Comparison of ENCODE assay signal across 20 mouse cellular contexts in genomic region chr16:90234617-90235016, GRCm38 (mm10). TPM values are rescaled to one million over a fixed set of nuclear protein-coding genes. Genes with fewer than 3 reads are reported as not detected.
A peak's percentile ranks its signal among the peaks of the same experiment; 100 is the strongest.
DNase-seq lines count a peak whose midpoint lies in the region; ATAC-seq lines count a peak whose summit lies in the region.
"Had no signal": no experiment of that assay in that cellular context is flagged by ENCODE, and none has a peak within 500 bp of the region (broad histone marks: within the 10 kb centered on the region; RNA-seq: fewer than 3 reads in every experiment).

No protein-coding gene starts in this region.

- H3K9ac ChIP-seq in heart, embryonic 16.5 days (ENCODE audit: low read length), result no peak overlapping the region
- H3K9ac ChIP-seq in midbrain, embryonic 11.5 days (ENCODE audit: low read length), result no peak overlapping the region
- H3K9ac ChIP-seq in midbrain, embryonic 16.5 days (ENCODE audit: low read depth, low read length), result no peak overlapping the region
- H3K9ac ChIP-seq in hindbrain, embryonic 14.5 days, result no peak overlapping the region
- H3K9ac ChIP-seq: limb, embryonic 13.5 days; liver, embryonic 14.5 days had no signal

- no peaks in the 10 kb centered on the region for H3K9me3 ChIP-seq in heart, embryonic 16.5 days (replicated peaks; ENCODE audit: control insufficient read depth, low read length)
- H3K9me3 ChIP-seq in midbrain, embryonic 11.5 days (ENCODE audit: control insufficient read depth, low read length), result no peaks in the 10 kb centered on the region
- H3K9me3 ChIP-seq in midbrain, embryonic 16.5 days (replicated peaks; ENCODE audit: control insufficient read depth, low read length, poor library complexity, severe bottlenecking), result no peaks in the 10 kb centered on the region
- no peaks in the 10 kb centered on the region for H3K9me3 ChIP-seq in hindbrain, embryonic 14.5 days (ENCODE audit: control insufficient read depth, low read length)
- H3K9me3 ChIP-seq: limb, embryonic 13.5 days had no signal

- intact Hi-C loops in heart, postnatal 25 days (cut with DNase I), result no loop called here

- no peak overlapping the region for H3K27ac ChIP-seq in heart, embryonic 16.5 days (ENCODE audit: low read length)
- H3K27ac ChIP-seq in midbrain, embryonic 11.5 days (ENCODE audit: low read depth, low read length), result no peak overlapping the region
- no peak overlapping the region for H3K27ac ChIP-seq in midbrain, embryonic 16.5 days (ENCODE audit: low read length)
- no peak overlapping the region for H3K27ac ChIP-seq in hindbrain, embryonic 14.5 days
- H3K27ac ChIP-seq: layer of hippocampus, adult 2 months; limb, embryonic 13.5 days; liver, embryonic 14.5 days had no signal

- no peaks in the 10 kb centered on the region for H3K27me3 ChIP-seq in heart, embryonic 16.5 days (ENCODE audit: control insufficient read depth, insufficient read depth, low read length)
- H3K27me3 ChIP-seq in midbrain, embryonic 11.5 days (ENCODE audit: control insufficient read depth, insufficient read depth, low read length), result no peaks in the 10 kb centered on the region
- no peaks in the 10 kb centered on the region for H3K27me3 ChIP-seq in midbrain, embryonic 16.5 days (ENCODE audit: control insufficient read depth, insufficient read depth, low read depth, low read length)
- H3K27me3 ChIP-seq in hindbrain, embryonic 14.5 days (ENCODE audit: control insufficient read depth, insufficient read depth, low read length), result no peaks in the 10 kb centered on the region
- H3K27me3 ChIP-seq: limb, embryonic 13.5 days had no signal

- no peak overlapping the region for H3K4me2 ChIP-seq in heart, embryonic 16.5 days (ENCODE audit: low read depth, low read length)
- no peak overlapping the region for H3K4me2 ChIP-seq in midbrain, embryonic 11.5 days
- H3K4me2 ChIP-seq in midbrain, embryonic 16.5 days (ENCODE audit: low read length), result no peak overlapping the region
- no peak overlapping the region for H3K4me2 ChIP-seq in hindbrain, embryonic 14.5 days (replicated peaks)
- H3K4me2 ChIP-seq: limb, embryonic 13.5 days had no signal

- peaks cover 11% of the 10 kb centered on the region for H3K4me1 ChIP-seq in heart, embryonic 16.5 days (ENCODE audit: control insufficient read depth, insufficient read depth, low read length)
- H3K4me1 ChIP-seq in midbrain, embryonic 11.5 days (ENCODE audit: control insufficient read depth, insufficient read depth, low read length), result no peaks in the 10 kb centered on the region
- no peaks in the 10 kb centered on the region for H3K4me1 ChIP-seq in midbrain, embryonic 16.5 days (ENCODE audit: control insufficient read depth, insufficient read depth, low read length)
- H3K4me1 ChIP-seq in hindbrain, embryonic 14.5 days (replicated peaks; ENCODE audit: control insufficient read depth, insufficient read depth, low read length), result no peaks in the 10 kb centered on the region
- H3K4me1 ChIP-seq: limb, embryonic 13.5 days had no signal

- H3K4me3 ChIP-seq in heart, embryonic 16.5 days (ENCODE audit: low read length), result no peak overlapping the region
- no peak overlapping the region for H3K4me3 ChIP-seq in midbrain, embryonic 11.5 days (ENCODE audit: low read depth, low read length)
- H3K4me3 ChIP-seq in midbrain, embryonic 16.5 days (ENCODE audit: low read depth, low read length), result no peak overlapping the region
- no peak overlapping the region for H3K4me3 ChIP-seq in hindbrain, embryonic 14.5 days (replicated peaks; ENCODE audit: low read length)
- H3K4me3 ChIP-seq: layer of hippocampus, adult 2 months; limb, embryonic 13.5 days had no signal

- peak; percentile 15; the same call in 1 of the 2 replicates for ATAC-seq in heart, embryonic 16.5 days (replicated peaks; ENCODE audit: extremely low read depth, insufficient read depth, low FRiP score)
- ATAC-seq in midbrain, embryonic 11.5 days (ENCODE audit: low FRiP score), result no peak
- no peak for ATAC-seq in midbrain, embryonic 16.5 days
- no peak for ATAC-seq in hindbrain, embryonic 14.5 days (ENCODE audit: low FRiP score)
- ATAC-seq: forebrain, embryonic 16.5 days had no signal

- 26% methylated on average over 6 of the region's 6 CpGs for WGBS in heart, embryonic 16.5 days
- WGBS in midbrain, embryonic 11.5 days, result 94% methylated on average over 6 of the region's 6 CpGs
- WGBS in midbrain, embryonic 16.5 days, result 82% methylated on average over 6 of the region's 6 CpGs
- 80% methylated on average over 6 of the region's 6 CpGs for WGBS in hindbrain, embryonic 14.5 days

- peaks cover 13% of the 10 kb centered on the region for H3K36me3 ChIP-seq in heart, embryonic 16.5 days (ENCODE audit: control insufficient read depth, insufficient read depth)
- H3K36me3 ChIP-seq in midbrain, embryonic 11.5 days (ENCODE audit: control insufficient read depth, insufficient read depth, low read length), result peaks cover 12% of the 10 kb centered on the region; the same call in 1 of the 2 replicates
- peaks cover 5% of the 10 kb centered on the region for H3K36me3 ChIP-seq in midbrain, embryonic 16.5 days (ENCODE audit: control insufficient read depth, insufficient read depth, low read length)
- H3K36me3 ChIP-seq in hindbrain, embryonic 14.5 days (replicated peaks; ENCODE audit: control insufficient read depth, insufficient read depth), result peaks cover 15% of the 10 kb centered on the region

- DNase-seq in heart, postnatal 25 days (ENCODE audit: low spot score), result no peak
- DNase-seq in midbrain, embryonic 11.5 days (ENCODE audit: low spot score, missing footprints), result peak; percentile 62
- peak; percentile 70 for DNase-seq in adrenal gland, postnatal 10 days
- DNase-seq in c-Kit-positive CD71-positive TER-119-positive erythroid progenitor cells, embryonic 14.5 days (ENCODE audit: low spot score), result peak; percentile 45
- no peak for DNase-seq in hindbrain, embryonic 14.5 days (ENCODE audit: low spot score)
- DNase-seq: cerebellum, adult 18-20 months; cerebellum, postnatal 25 days; embryo, embryonic 11 days; kidney, adult 8-10 months; kidney, postnatal 14 days; layer of hippocampus, postnatal 36 days; lung, postnatal 14 days; right cerebral cortex, postnatal 14 days; thymus, postnatal 36 days had no signal

RNA-seq across cellular contexts. Expression of gene Sod1, which starts 14.1 kb away (rescaled TPM):
- polyA plus RNA-seq in heart, embryonic 16.5 days (2015; fragmentation: Nextera tagmentation; extraction: Ambion mirVana), result 765 and 884 TPM in 2 replicates
- 100 to 1,000 TPM; 445 to 458 TPM for total RNA-seq in heart, postnatal 25 days (2021)
- polyA plus RNA-seq in midbrain, embryonic 11.5 days (2014; fragmentation: Nextera tagmentation; extraction: Ambion mirVana), result 1,019 and 1,097 TPM in 2 replicates
- 840 and 889 TPM in 2 replicates for polyA plus RNA-seq in midbrain, embryonic 16.5 days (2015; fragmentation: Nextera tagmentation; extraction: Ambion mirVana)
- 1,000 to 10,000 TPM; 1,099 to 1,142 TPM for total RNA-seq in adrenal gland, postnatal 10 days (2021)
- 980 and 1,077 TPM in 2 replicates for polyA plus RNA-seq in hindbrain, embryonic 14.5 days (2014; fragmentation: Nextera tagmentation; extraction: Ambion mirVana)

RNA-seq across cellular contexts. Expression of gene Scaf4, which starts 49.7 kb away (rescaled TPM):
- 17.0 and 19.8 TPM in 2 replicates for polyA plus RNA-seq in heart, embryonic 16.5 days (2015; fragmentation: Nextera tagmentation; extraction: Ambion mirVana)
- 10 to 100 TPM; 17.5 to 21.8 TPM for total RNA-seq in heart, postnatal 25 days (2021)
- 26.9 and 31.6 TPM in 2 replicates for polyA plus RNA-seq in midbrain, embryonic 11.5 days (2014; fragmentation: Nextera tagmentation; extraction: Ambion mirVana)
- polyA plus RNA-seq in midbrain, embryonic 16.5 days (2015; fragmentation: Nextera tagmentation; extraction: Ambion mirVana), result 22.6 and 26.6 TPM in 2 replicates
- 10 to 100 TPM; 37.4 to 50.4 TPM for total RNA-seq in adrenal gland, postnatal 10 days (2021)
- 24.4 and 26.2 TPM in 2 replicates for polyA plus RNA-seq in hindbrain, embryonic 14.5 days (2014; fragmentation: Nextera tagmentation; extraction: Ambion mirVana)

Comparison
In these comparisons a context has a peak if more than half of its experiments do, and no peak if none do; other contexts are left out.
1. DNase-seq: peak in midbrain, embryonic 11.5 days (single experiment), adrenal gland, postnatal 10 days (single experiment) and c-Kit-positive CD71-positive TER-119-positive erythroid progenitor cells, embryonic 14.5 days (single experiment); none in heart, postnatal 25 days (single experiment) and hindbrain, embryonic 14.5 days (single experiment).